Mouse (Mus musculus) R1 (cell line): ENCODE measurements around the gene Ccdc116.
"Not testable (repeated sequence)": the region's sequence is repeated elsewhere in the genome, so short reads cannot be mapped to it uniquely, and the experiment has no call there.

Source experiments
- DNase-seq: peaks from one replicate; pipeline ENCODE4 v3.0.0-alpha.2; 2018; ENCODE audit warnings: low read depth, low spot score

Ccdc116 gene

DNA sequence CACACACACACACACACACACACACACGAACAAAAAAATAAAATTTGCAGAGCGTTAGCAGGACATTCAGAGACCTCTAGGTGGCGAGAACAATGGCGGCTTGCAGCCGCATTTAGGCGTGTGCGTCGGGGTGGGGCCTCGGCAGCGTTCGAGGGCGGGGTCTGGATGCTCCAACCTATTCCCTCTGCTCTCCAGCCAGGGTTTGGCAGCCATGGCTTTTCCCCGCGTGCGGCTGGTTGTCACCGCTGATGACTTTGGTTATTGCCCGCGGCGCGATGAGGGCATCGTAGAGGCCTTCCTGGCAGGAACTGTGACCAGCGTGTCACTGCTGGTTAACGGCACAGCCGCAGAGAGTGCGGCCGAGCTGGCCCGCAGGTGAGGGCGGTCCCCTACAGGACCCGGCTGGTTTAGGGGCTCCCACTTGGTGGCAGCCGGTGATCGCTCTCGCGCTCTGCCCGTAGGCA, at the start of gene Ccdc116:
Gene Ccdc116, minus strand, starts transcription at position 458 of the 464 bp plus-strand sequence.
- DNase-seq, result peak; percentile 96

DNA sequence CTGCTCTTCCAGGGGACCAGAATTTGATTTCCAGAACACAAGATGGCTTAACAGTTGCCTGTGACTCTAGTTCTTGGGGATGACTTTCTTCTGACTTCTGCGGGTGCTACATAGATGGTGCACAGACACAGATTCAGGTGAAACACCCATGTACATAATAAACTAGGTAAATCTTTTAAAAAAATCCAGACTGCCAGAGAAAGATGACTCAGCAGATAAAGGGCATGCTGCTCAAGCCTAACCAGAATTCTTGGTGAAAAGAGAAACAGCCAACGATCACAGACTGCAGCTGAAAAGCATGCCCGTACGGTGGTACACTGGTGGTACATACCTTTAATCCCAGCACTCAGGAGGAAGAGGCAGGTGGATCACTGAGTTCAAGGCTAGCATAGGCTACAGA, 46.8 kb upstream of the Ccdc116 start:
- DNase-seq, result no peak

DNA sequence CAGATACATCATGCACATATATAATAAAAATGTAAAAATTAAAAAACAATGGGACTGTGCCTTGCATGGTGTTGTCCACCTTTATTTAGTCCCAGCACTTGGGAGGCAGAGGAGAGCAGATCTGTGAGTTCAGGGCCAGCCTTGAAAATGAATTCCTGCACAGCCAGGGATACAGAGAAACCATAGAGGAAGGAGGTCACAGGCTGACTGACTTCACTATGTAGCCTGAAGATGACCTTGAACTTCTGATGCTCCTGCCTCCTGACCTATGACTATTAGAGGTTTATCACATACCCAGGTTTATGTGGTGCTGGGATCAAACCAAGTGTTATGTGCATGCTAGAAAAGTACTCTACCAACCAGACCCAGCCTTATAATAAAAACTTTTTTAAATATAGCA, 38.4 kb upstream of the Ccdc116 start:
- peak; percentile 51 for DNase-seq

DNA sequence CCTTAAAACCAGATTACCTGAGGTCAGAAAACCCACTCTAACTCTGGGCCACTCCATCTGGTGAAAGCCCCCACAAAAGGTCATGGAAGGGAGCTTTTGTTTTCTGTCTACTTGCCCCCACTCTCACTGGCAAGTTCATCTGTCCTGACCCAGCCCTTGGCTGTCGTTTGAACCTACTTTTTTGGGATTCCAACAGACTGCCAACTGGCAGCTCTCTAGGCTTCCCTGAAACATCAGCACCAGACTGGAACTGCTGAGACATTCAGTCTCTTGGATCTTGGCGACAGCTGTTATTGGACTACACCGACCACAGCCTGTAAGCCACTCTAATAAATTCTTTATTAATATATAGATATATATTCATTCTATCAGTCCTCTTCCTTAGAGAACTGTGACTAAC, 36.0 kb upstream of the Ccdc116 start:
- DNase-seq, result no peak

DNA sequence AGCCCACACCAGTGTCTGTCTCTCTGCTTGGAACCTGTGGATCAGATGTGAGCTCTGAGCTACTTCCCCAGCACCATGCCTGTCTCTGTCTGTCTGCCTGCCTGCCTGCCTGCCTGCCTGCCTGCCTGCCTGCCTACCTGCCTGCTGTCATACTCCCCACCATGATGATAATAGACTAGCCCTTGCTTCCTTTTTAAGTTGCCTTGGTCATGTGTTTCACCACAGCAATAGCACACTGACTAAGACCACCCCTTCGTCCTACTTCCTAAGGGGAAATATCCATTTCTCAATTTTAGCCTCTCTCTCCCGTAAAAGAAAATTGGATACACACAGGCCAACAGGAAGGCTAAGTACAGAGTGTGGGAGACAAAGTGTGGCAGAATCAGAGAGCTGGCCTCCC, 35.1 kb upstream of the Ccdc116 start:
- DNase-seq, result no peak

DNA sequence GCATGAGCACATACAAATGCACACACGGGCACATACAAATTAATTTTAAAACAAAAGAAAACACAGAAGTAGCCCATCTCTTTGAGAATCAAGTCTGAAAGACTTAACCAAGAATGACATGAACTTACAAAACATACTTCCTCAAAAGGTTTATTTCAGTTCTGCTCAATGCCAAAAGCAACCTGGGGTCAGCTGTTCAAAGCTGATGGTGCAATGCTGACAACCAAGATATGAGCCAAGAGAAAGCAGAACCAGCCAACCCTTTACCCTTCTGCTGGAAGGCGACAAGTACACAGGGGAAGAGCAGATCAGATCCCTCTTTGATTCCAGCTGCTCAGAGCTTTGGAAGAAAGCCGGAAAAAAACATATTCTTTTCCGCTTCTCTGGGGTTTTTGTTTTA, 34.4 kb upstream of the Ccdc116 start:
- no peak for DNase-seq

- no peak for DNase-seq
Observed at GRCm38 (mm10) chr16:17179706-17180105, 32.7 kb upstream of the Ccdc116 start.

GRCm38 (mm10) chr16:17177623-17178170, 30.7 kb upstream of the Ccdc116 start:
- no peak for DNase-seq

GRCm38 (mm10) chr16:17175765-17176164, 28.7 kb upstream of the Ccdc116 start:
- DNase-seq, result no peak

- no peak for DNase-seq
Observed at GRCm38 (mm10) chr16:17168049-17168448, 21.0 kb upstream of the Ccdc116 start.

DNA sequence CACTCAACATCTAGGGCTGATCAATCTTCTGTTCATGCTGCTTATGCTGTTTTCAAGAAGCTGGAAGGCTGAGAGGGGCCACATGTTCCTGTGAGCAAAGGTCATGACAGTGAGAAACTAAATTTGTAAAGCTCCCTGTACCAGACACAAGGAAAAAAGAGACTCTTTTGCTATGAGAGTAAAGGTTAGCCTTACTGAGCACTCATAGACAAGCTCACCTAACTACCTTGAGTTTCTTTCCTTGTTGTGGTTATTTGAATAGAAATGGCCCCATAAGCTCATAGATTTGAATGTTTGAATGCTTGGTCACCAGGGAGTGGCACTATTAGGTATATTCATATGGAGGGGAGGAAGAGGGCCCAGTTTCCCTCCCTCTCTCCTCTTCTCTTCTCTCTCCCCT, 20.1 kb upstream of the Ccdc116 start:
- DNase-seq, result no peak

DNA sequence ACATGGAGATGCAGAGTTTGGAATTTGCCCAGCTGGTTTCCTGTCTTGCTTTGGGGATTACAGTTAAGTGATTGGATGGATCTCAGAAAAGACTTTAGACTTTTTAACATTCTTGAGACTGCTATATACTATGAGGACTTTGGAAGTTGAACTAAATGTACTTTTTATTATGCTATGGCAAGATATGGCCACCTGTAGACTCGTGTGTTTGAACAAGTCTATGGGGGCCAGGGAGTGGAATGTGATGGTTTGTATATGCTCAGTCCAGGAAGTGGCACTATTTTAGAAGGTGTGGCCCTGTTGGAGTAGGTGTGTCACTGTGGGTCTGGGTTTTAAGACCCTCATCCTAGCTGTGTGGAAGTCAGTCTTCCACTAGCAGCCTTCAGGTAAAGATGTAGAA, 18.4 kb upstream of the Ccdc116 start:
- not testable (repeated sequence) for DNase-seq

DNA sequence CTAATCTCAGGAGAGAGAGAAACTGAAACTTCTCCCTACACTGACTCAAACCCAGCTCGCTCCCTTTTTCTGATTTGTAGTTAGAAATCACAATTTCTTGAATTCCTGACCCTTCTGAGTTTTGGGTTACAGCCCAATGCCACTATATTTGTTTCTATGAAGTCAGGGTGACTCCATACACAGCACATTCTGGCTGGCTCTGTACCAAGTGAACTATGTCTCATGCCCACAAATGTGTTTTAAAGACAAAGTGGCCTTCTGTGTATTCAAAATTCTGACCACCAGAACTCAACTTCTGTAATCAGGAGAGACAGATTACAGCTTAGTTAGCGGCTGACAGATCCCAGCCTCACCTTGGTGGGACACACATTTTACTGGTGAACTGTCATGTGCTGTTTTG, 7.3 kb upstream of the Ccdc116 start:
- no peak for DNase-seq

GRCm38 (mm10) chr16:17151874-17152273, 4.8 kb upstream of the Ccdc116 start:
- DNase-seq, result no peak

DNA sequence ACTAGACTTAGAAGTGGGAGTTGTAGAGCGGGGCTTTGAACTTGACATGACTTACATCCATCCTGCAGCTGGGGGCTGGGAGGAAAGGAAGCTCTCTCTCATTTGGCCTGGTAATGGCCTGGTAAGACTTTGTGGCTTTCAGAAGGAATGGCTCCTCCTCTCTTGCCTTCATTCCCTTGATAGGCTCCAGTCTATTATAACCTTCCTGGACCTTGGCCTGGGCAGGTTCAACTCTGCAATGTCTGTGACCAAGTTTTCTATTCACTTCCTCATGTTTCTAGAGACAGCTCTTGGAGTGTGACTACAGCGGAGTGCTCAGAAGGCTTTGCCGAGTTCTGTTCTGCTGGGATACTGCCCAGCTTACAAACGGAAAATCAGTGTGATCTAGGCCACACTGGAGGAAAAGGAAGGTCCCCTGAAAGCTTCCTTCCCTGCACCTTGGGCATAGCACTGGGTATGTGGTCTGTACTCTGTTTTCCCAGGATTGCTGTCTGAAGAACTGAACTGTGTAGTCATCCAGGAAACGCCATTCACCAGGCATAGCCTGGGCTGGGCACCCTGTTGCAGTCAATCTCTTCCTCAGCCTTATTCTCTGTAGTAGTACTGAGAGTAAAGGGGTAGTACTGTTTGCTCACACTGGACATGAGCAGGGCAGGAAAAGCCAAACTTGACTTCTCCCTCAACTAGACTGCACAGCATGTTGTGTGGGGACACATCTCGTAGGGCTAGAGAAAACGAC, 3.7 kb upstream of the Ccdc116 start:
- DNase-seq, result no peak

DNA sequence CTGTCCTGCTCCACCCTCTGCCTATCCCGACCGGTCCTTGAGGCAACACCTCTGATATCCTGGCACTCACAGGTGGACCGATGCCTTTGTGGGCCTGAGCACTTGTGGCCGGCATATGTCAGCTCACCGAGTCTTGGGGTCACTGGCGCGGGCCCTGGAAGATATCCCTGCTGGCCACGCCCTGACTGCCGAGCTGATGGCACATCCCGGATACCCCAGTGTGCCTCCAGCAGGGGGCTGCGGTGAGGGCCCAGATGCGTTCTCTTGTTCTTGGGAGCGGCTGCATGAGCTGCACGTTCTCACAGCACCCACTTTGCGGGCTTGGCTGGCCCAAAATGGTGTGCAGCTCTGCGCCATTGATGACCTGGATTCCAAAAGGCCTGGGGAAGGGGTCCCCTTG, 1.1 kb upstream of the Ccdc116 start:
- peak; percentile 82 for DNase-seq

- DNase-seq, result peak; percentile 71
Observed at GRCm38 (mm10) chr16:17147391-17147929, 431 bp upstream of the Ccdc116 start.

DNA sequence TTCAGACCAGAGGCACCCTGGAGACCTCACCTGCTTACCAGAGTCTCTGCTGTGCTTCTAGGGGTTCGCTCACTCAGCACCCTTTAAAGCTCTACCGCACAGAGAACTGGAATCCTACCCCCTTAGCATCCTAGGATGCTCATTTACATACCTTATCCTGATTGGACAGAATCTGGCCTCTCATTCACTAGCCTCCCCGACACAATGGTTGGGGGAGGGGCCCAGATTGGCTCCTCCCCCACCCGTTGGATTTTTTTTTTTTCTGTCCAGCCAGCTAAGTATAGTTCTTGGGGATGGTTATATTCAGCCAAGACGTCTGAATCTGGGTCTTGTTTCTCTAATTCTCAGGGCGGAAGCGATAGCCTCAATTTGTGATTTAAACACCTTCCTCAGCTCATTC, 2.7 kb downstream of the Ccdc116 start, which contains the start of gene Ydjc:
Gene Ydjc, plus strand, starts transcription at position 283 of the 400 bp plus-strand sequence.
- DNase-seq, result peak; percentile 87

GRCm38 (mm10) chr16:17137355-17137754, 9.7 kb downstream of the Ccdc116 start:
- DNase-seq, result no peak

DNA sequence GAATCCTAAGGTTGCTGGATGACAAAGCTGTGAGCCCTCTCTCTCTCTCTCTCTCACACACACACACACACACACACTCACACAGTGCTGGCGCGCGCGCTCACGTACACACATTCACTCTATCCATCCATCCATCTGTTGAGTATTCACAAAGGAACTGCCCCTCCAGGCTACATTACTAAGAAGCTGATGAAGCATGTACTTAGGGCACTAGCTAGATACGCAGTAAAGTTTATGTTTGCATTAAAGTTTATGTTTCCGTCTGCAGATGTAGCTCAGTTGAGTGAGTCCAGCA, 14.2 kb downstream of the Ccdc116 start:
- peak; percentile 30 for DNase-seq

DNA sequence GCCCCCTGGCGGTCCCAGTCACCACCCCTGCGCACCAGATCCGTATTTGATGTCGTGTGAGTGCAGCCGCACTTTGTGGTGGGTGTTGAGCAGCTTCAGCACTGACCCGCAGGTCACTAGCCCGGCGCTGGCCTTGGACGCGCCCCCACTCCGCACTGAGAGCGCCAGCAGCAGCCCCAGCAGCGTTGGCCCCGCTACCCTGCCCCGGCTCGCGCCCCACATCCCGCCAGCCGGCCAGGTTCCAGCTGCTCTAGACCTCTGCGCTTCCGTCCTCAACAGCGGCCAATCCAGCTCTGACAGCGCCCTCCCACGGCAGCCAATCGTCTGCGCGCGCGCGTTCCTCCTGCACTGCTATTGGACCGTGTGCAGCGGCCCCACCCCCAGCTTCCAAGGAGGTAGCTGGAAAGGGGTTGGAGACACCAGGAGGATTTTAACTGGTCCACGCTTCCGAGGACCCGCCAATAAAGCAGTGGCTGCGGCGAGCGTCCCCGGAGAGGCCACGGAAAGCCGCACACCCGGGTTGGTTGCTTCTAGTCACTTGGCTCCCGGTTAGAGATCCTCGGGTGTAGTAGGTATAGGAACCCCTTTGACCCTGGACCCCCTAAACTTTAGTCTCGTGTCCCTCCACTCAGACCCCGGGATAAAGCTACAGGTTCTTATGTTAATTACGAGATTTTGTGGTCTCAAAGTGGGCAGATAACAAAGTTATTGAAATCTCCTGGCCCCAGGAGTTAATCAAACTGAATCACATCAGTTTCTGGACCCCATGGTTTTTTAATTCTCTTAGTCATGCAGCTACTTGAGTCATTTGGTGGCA, 14.7 kb downstream of the Ccdc116 start, which contains the start of gene Sdf2l1:
Gene Sdf2l1, minus strand, starts transcription at position 295 of the 817 bp plus-strand sequence.
- DNase-seq, result peak; percentile 99
